Mouse (Mus musculus) adrenal gland (tissue): Measurements from ENCODE around the gene Capn11.

ENCODE experiments used
- intact Hi-C: fragments of 180-260 bp; cut with DNase I; formaldehyde crosslinking; loops from one replicate; pipeline ENCODE4 v1.15.1; 2025
- long read RNA-seq, 2 experiments: library from polyadenylated mRNA; unstranded; transcript quantifications; one replicate each; pipeline ENCODE4 v2.0.0; 2020; ENCODE audit warnings: borderline replicate concordance in 1 of 2; ENCODE audit not compliant: insufficient replicate concordance in 1 of 2

The Capn11 gene
- long read RNA-seq, experiment 1, result 0 reads
- long read RNA-seq, experiment 2, partial matches to known transcripts, result 0 of 1 reads
- long read RNA-seq, experiment 2, other reads (novel, unspliced or antisense), result 1 of 1 reads

DNA sequence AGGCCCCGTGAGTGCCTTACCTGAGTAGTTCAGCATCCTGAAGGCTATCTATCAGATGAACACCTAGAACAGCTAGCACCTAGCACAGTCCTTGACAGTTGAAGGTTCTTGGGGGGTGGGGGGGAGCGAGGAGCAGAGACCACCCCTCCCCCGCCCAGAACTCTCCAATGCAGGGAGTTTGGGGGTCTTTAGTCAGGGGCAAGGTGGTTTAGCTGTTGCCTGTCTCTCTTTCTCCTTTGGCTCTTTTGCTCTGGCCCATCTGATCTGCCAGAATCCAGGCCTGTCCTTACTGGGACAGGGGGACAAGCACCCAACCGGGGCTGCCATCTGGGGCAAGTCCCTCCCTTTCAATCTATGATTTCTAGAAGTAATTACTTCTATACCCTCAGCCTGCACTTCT, at the start of gene Capn11:
Capn11 (minus strand) TSS at position 101 of the 400 bp plus-strand sequence.
- intact Hi-C loops, result loop anchor here (10.0 kb wide), 1 partner anchor 184 kb away; the partner anchor contains the start of gene Spats1

DNA sequence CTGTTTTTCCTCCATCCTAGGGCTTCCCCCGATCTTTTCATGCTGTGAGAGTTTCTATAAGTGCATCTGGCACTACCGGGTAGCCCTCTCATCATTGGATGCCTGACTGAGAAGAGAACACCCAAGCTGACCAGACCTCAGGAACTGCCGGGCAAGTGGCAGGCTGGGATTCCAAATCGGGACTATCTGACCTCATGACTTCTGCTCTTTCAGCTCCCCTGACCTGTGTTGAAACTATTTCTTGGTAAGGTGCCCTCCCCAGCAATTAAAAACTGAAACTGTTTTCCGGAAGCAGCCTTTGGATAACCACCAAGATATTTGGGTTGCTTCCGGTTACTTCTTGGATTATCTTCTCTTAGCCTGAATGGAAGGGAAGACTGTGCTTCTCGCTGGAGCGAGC, 49.1 kb upstream of the Capn11 start:
- intact Hi-C loops, result no loop called here

DNA sequence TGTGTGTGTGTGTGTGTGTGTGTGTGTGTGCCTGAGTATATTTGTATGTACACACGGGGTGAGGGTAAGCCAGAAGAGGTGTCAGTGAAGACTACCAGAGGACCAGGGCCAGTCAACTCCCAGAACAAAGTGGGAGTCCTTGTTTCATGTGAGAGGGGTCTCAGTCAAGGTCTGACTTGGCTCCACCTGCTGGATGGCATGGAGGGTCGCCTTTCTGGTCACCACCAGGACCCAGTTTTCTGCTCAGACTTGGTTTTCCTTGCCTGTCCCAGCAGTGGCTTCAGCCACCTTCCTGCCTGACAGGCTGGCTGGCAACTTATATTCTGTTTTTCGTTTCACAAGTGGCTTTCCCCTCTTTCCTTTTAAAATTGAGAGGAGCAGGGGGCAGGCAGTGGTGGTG, 48.3 kb upstream of the Capn11 start:
- intact Hi-C loops, result no loop called here

DNA sequence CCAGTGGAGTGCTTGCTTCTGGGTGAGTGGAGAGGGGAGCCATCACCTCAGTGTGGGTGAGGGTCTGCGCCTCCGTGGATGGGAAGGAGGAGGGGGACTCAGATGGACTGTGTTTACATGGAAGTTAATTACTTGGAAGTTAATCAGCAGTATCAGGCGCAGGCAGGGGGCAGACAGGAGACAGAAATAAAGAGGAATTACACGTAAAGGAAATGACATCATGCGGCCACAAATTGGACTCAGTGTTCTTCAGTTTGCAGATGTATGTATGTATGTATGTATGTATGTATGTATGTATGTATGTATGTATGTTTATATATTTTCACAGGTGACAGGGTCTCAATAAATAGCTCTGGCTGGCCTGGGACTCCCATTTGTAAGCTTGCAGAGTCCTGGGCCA, 47.7 kb upstream of the Capn11 start:
- intact Hi-C loops, result no loop called here

DNA sequence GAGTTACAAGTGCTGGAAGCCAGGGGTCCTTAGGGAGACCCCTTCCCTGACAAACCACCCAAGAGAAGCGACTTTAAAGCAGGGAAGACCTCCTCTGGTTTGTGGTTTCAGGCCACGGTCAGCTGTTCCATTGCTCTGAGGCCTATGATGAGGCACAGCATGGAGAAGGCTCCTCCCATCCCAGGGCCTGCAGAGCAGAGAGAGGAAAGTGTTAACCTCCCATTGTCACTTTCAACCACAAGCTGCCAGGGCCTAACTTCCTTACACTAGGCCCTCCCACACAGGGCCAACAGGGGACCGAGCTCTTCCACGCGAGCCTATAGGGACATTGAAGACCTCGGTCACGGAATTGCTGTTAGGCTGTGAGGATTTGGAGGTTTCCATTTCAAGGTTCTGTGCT, 44.1 kb upstream of the Capn11 start:
- intact Hi-C loops, result no loop called here

DNA sequence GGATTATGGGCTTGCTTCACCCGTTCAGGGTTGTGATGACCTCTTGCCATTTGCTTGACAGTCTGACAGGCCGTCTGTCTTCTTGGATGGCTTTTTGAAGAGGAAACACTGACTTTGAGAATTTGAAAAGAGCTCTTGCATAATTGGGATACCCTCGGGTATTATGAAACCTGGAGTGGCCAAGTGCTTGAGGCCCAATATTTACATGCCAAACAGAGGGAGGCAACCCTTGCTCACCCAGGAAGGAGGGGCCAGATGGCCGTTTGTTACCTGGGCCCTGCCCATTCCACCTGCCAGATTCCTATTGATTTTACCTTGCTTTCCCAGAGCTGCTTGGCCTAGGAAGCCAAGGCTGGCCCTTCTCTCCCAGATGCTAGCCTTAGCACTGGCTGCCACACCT, 43.1 kb upstream of the Capn11 start:
- intact Hi-C loops, result no loop called here

DNA sequence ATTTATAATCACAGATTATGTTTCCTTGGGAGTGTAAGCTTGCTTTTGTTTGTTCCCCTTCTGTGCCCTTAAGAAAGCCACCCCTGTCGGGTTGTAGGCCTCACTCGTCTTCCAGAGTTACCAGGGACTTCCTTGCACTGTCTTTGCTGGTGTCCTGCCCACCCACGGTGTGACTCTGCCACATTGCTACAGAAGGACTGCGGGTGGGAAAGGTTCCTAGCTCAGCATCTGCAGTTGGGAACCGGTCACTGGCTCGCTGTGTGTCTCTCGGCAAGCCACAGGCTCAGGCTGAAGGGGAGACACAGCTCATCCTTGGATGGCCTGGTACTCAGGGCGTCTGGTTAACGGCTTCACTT, 42.1 kb upstream of the Capn11 start:
- intact Hi-C loops, result no loop called here

DNA sequence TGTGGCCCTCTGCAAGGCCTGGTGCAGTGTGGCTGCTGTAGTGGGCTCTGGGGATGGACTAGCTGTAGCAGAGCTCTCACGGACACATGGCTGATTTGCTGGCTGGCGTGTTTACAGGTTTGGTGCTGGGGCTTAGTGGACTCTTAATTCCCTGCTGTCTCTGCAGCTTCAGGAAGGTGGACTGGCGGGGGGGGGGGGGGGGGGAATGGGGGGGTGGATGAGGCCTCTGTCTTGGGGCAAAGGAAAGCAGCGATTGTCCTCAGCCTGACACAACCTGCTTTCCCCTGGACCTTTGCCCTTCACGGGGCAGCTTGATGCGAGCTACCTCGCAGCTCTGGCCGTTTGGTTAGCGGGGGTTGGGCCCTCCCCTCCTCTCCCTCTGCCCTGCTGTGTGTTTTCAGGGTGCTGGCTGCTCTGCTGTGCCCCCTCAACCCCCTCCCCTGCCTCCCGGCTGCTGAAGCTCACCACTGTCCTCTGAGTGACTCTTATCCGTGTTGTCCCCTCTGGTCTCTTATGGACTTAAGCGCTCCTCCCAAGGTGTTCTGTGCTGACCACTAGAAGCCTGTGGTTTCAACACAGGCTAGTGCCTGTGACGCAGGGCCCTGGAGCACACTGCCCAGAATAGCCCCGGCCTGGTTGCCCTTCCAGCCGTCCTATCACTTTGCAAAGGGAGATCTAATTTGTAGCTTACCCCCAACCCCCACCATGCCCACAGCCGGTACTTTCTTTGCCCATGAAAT, 41.5 kb upstream of the Capn11 start:
- intact Hi-C loops, result no loop called here

DNA sequence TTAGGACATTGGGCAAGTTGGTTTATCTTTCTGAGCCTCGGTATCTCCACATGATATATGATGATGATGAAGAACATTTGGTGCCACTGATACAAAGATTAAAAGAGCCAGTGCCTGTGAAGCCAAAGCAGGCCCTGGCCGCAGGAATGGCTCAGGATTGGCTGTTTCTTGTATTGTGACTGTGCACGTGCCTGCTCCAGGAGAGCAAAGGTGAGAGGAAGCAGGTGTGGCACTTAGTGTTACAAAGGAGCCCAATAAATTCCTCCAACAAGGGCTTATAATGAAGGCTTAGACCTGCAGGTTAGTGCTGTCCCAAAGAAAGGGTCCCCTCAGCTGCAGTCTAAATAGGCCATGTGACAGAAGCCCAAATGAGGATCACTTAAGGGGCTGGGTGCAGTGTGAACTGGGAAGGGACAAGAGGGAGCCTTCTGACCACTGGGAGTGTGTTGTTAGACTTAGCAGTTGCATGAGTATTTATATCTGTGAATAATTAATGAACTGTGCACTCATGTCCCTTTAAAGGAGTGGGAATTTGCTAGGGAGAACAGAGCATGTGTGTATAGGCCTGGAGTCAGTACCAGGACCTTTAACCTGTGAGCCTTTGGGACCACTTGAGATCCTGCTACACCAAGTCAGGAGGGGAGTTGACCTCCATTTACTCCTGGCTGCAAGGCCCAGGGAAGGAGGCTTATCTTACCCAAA, 40.1 kb upstream of the Capn11 start:
- intact Hi-C loops, result no loop called here

DNA sequence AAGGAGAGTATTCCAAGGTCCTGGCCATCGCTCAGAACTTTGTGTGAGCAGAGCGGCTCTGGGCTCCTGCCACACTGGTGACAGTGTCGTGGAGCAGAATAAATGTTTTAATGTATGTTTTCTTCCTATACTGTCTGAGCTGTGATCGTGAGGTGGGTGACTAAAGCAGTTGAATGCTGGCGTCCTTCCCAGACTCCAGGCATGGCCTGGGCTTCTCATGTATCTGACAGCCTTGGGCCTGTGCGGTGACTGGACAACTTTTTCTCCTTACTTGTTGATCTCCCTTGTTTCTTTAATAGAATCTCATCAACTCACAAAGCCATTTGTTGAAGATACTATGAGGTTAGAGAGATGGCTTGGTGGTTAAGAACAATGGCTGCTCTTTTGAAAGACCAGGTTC, 39.2 kb upstream of the Capn11 start:
- intact Hi-C loops, result no loop called here

DNA sequence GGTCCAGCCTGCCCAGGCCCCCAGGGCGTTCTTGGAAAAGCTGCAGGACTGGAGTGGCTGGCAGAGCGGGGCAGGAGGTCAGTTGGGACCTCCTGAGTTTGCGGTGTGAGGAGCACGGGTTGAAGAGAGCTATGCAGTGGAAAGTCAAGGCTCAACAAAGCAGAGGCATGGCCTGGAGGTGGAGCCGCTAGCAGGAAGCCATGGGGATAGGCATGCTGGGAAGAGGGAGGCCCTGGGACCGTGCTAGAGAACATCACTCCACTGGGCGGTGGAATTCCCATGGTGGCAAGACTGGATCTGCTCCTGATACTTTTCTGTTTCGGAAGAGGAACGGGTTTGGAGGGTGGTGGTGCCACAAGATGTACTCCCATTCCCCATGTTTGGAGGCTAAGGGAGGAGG, 37.9 kb upstream of the Capn11 start:
- intact Hi-C loops, result no loop called here

DNA sequence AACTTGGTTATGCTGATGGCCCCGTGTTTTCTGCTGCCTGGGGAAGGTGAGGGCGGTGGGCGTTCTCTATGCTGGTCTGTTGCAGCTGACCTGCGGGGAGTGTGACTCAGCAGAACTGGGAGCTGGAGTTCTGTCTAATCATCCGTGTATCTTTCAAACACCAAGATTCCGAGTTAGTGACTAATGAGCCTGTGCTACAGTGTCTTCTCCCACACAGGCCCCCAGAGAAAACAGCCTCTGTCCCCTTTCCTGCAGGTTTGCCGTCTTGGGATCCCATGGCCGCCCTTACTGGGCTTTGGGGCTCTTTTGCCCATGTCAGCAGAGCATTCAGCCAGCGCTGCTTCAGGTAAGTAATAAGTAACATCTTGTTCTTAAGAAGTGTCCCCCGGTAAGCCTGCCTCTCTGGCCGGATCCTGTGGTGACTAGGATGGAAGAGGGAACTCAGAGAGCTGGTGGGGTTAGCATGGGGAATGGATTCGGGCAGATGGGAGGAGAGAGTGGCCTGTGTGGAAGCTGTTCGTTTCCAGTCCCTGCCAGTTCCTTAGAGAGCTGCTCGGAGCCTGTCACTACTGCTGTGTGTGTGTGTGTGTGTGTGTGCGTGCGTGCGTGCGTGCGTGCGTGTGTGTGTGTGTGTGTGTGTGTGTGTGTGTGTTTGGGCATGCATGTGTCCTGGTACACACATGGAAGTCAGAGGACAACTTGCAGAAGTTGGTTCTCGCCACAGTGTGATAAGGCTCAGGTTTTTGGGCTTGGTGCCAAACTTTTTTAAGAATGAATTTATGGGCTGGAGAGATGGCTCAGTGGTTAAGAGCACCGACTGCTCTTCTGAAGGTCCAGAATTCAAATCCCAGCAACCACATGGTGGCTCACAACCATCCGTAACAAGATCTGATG, 36.3 kb upstream of the Capn11 start:
- intact Hi-C loops, result no loop called here

DNA sequence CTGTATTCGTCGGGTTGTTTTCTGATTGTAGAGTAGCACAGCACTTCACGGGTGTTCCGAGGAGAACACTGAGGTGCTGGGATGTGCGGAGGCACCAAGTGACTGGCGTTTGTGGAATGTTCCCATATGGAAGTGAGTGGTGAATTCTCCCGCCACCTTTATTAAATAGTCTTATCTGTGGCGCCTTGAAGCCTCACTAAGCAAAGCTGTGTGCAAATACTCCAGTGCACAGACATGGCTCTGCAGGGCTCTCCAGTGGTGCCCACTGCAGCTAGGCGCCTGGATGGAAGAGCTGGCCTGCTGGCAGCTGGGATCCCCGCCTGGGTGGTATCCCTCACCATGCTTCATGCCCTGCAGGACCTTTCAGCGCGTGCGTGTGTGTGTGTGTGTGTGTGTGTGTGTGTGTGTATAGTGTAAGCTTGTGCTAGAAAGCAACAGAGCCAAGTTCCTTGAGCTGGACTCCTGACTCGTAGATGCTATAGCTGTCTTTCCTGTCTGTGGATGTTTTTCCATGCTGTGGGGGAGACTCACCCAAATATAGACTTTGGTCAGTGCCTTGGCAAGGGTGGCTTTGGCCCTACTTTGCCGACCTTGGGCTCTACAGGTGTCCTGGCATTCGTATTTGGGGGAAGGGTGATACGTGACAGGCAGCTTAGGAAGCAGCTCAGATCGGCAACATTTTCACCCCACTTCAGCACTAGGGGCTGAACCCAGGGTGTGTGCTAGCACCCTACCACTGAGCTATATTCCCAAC, 34.9 kb upstream of the Capn11 start:
- intact Hi-C loops, result no loop called here

DNA sequence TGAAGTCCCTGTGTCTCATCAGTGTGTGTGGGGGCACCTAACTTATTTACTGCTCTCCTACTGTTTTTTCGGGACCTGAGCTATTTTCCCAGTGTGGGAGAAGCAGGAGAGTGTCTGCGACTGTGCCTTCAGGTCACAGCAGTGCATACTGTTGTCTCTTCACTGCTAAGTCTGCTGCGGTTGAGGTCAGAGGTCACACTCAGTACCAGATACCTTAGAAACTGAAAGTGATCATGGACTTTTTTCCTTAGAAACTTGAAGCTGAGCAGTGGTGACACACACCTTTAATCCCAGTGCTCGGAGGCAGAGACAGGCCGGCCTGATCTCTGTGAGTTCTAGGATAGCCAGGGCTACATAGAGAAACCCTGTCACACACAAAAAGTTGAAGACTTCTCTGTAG, 33.0 kb upstream of the Capn11 start:
- intact Hi-C loops, result no loop called here

DNA sequence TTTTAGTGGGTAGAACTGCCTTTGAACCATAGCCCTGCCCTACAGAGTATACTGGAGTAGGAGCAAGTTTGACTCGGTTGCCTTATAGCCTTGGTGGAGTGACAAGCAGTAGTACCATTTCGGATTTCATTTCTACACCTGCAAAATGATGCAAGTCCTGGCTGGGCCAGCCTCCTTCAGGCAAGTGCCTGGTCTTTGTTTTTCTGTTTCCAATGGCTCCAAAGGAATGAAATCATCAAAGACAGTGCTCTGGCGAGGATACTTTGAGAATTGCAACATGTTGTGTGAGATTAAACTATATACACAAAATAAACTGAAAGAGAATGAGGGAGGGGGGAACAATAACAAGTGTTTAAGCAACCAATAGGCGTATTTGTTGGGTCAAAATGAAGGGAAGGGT, 30.9 kb upstream of the Capn11 start:
- intact Hi-C loops, result no loop called here

DNA sequence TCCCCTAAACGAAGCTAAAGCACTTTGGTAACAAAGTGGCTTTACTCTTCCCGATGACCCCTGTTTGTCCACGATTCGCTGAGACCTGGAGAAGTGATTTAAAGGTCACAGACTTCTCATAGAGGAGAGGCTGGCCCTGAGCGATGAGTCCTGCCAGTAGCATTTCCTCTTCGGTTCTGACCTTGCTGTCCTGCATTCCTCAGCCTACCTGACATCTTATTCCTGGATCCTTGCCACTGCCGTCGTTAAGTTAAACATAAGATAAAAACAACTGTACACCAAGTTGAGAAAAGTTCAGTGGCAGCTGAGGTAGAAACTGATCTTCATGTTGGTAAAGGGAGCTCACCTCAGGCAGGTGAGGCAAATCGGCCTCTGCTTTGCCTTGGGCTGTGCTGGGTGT, 30.0 kb upstream of the Capn11 start:
- intact Hi-C loops, result no loop called here

DNA sequence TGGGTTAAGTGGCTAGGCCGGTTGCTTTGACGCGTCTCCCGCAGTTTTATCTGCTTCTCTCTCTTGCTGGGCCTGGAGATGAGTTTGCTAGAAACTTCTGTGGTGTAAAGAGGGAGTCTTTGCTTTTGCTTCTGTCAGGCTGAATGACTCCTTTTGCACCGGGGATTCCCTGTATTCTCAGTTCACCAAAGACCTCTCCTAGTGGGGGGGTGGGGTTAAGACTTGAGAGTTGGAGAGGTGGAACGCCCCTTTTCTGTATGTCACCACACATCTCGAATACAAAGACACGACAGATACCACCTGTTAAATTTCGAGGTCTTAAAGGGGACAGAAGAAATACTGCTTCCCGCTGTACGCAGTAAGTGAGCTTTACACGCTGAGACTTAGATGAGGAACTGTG, 27.6 kb upstream of the Capn11 start, which contains the start of gene Tmem63b:
Tmem63b (minus strand) TSS at position 190 of the 400 bp plus-strand sequence.
- intact Hi-C loops, result no loop called here

DNA sequence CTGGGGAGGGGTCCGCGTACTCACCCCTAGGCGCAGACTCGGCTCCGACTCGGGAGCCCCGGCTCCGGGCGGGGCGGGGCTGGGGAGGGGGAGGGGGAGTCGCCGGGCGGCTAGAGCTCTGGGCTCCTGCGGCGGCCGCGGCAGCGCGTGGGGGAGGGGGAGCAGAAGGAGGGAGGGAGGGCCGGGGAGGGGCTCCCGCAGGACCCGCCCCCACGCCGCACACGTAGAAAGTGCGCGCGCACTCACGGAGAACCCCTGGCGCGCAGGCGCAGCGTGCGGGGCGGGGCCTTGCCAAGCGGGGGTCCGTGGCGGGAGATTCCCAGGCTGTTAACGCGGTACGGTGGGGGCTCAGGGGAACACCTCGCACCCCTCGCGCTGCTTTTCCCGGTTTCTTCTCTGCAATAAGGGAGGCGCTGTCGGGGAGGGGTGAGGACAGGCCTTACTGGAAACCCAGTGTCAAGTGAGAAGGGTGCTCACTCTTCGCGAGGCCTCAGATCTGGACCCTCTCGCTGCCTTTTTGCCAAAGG, 27.0 kb upstream of the Capn11 start, which contains the start of gene Mrpl14:
Mrpl14 (plus strand) TSS at position 230 of the 527 bp plus-strand sequence.
- intact Hi-C loops, result no loop called here

DNA sequence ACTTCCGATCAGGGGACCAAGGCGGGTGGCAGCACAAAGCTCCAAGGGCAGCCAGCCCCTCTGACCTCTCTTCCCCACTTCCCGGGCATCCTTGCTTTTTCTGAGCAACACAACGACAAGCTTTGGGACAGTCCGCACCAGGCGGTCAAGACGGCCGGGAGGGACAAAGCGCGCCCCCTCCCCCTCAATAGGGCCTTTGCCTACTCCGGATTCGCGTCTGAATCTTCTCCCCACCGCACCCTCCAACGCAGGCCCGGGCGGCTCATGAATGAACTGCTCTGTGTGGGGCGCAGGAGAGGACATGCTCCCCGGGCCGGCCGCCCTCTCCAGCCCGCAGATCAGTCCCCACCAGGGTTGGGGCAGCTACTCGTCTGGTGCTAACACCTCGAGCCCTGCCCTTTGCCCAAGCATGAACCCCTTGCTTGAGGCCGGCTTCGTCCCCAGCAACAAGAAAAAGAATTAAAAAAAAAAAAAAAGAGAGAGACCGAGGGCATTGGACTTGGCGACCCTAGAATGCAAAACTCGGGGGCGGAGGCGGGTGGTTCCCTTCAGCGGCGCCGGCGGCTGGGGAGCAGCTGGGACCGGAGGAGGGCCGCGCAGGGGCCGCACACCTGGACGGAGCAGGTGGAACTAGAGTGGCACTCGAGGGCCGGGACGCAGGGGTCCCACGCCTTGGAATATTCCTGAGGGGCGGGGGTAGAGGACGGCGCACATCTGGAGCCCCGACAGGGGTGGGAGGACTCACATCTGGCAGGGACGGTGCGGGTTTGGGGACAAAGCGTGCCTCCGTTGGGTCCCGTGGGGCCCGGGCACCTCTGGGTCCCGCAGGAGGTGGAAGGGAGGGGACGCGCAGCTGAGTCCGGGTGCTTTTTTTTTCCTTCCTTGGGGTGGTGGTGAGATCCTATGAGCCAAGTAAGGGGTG, 26.3 kb upstream of the Capn11 start:
- intact Hi-C loops, result no loop called here
